Mouse (Mus musculus): ENCODE data around the gene Heatr1. TPM values are rescaled to one million over a fixed set of nuclear protein-coding genes. Genes with fewer than 3 reads are reported as not detected.

The Heatr1 gene
- polyA plus RNA-seq, 1 experiment from 2014 or later: 15.6 TPM

DNA sequence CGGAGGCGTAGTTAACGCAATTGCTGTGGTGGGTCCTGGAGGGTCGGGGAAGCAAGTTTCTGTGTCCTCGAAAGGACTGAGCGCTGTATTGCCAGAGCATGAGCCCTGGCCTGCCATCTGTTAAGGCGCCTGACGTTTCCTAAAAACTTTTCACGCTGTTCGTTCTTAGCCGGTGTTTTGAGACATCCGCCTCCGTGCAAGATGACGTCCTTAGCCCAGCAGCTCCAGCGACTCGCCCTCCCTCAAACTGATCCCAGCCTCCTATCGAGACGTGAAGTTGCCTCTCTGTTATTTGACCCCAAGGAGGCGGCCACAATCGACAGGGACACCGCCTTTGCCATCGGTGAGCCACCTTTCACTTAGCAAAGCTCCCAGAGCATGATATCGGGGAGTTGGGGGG, 744 bp downstream of the Heatr1 start:
- Histone ChIP-seq H3K9me3 (no peaks in the 10 kb centered on the region), H3K4me3 (peak overlapping the region; percentile 90), H3K27me3 (no peaks in the 10 kb centered on the region), H3K4me2 (replicated peaks) (peak overlapping the region; percentile 91), H3K4me1 (peaks cover 14% of the 10 kb centered on the region), H3K27ac (replicated peaks) (peak overlapping the region; percentile 71; the same call in 1 of the 2 replicates), H3K36me3 (peaks cover 26% of the 10 kb centered on the region), H3K9ac (replicated peaks) (peak overlapping the region; percentile 52)
- ATAC-seq (replicated peaks): no peak; the same call in 1 of the 2 replicates
- WGBS: under 1% methylated on average over 23 of the region's 23 CpGs

DNA sequence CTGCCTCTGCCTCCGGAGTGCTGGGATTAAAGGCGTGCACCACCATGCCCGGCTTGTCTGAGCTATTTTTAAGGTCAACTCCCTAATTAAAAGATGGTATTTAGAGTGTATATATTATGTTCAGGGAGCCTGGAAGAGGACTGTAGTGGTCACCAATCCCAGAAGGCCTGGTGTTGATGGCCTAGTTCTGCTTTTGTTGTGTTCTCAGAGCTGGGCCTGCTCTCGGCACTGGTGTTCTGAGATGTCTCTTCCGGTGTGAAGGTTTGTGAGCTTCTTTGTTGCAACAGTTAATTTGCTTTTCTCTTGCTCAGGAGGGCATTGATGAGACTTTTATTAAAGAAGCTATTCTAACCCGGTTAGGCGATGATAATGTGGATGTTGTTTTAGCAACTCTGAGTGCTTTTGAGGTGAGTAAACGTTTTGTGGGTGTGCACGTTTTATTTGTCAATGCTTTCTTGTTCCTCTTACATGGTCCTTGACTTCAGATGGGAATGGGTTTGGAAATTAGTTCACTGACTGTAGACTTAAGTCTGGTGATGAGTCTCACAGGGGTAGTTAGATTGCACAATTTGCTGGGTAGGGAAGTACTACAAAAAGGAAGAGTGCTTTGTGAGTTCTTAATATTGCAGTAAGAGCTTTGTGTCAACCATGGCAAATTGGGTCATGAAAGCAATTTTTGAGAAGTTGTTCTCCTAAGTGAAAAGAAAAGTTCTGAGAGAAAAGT, 13.7 kb downstream of the Heatr1 start:
- Histone ChIP-seq H3K27me3 (no peaks in the 10 kb centered on the region), H3K4me2 (replicated peaks) (no peak overlapping the region), H3K27ac (replicated peaks) (no peak overlapping the region), H3K9ac (replicated peaks) (no peak overlapping the region), H3K4me3 (no peak overlapping the region), H3K9me3 (no peaks in the 10 kb centered on the region), H3K36me3 (peaks cover 56% of the 10 kb centered on the region), H3K4me1 (no peaks in the 10 kb centered on the region)
- WGBS: 68% methylated on average over 9 of the region's 9 CpGs
- ATAC-seq (replicated peaks): no peak

DNA sequence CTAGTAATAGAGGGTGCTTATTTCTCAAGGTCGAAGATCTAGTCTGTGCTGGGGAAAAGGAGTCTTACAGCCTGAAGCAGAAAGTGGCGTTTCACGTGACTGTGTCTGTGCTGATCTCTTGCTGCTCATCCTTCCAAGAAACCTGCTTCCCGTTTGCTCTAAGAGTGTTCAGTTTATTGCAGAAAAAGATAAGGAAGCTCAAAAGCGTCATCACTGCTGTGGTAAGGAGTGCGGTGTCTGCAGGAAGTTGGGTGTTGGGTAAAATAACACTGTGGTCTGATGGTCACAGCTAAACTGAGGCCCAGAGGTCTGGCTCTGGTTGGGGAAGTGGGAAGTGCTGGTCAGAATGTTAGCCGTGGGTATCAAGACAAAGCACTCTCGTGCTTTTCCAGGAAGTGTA, 17.2 kb downstream of the Heatr1 start:
- H3K27ac ChIP-seq (replicated peaks): no peak overlapping the region
- no peak overlapping the region for H3K4me2 ChIP-seq (replicated peaks)
- no peak for ATAC-seq (replicated peaks)
- no peaks in the 10 kb centered on the region for H3K9me3 ChIP-seq
- H3K4me1 ChIP-seq: no peaks in the 10 kb centered on the region
- no peak overlapping the region for H3K9ac ChIP-seq (replicated peaks)
- peaks cover 64% of the 10 kb centered on the region for H3K36me3 ChIP-seq
- no peaks in the 10 kb centered on the region for H3K27me3 ChIP-seq
- H3K4me3 ChIP-seq: no peak overlapping the region
- WGBS: 93% methylated on average over 8 of the region's 8 CpGs

DNA sequence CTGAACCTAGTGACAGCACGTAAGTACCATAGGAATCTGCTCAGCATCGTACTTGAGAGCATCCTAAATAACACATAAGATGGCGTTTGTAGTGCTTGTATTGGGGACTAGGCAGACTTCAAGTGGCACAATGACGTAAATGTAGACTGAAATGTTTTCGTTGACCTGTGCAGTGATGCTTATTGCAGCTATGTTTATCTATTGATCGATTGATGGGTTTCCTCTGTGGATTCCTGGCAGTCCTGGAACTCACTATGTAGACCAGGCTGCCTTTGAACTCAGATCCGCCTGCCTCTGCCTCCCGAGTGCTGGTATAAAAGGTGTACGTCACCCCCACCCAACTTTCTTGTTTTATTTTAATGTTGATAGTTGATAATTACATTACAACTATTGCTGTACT, 25.8 kb downstream of the Heatr1 start:
- Histone ChIP-seq H3K9me3 (no peaks in the 10 kb centered on the region), H3K9ac (replicated peaks) (no peak overlapping the region), H3K4me2 (replicated peaks) (no peak overlapping the region), H3K27me3 (no peaks in the 10 kb centered on the region), H3K27ac (replicated peaks) (no peak overlapping the region), H3K4me3 (no peak overlapping the region), H3K4me1 (no peaks in the 10 kb centered on the region), H3K36me3 (peaks cover 89% of the 10 kb centered on the region)
- WGBS: 96% methylated on average over 9 of the region's 9 CpGs
- no peak for ATAC-seq (replicated peaks)

DNA sequence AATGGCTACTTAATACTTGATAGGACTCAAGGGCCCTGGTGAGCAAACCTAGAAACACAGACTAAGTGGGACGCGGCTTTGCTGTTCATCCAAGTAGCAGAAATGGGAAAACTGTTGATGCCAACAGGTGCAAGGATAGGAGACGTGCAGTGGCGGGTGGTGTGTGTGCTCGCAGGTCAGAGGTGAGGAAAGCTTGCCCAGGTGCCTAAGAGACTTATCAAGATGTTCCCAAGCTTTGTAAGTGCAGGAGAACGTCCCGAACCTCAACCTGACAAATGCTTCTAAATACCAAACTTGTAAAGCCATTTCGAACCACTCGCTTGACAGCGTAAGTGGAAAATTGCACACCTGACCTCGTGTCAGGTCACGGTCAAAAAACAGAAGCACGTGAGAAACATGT, 33.7 kb downstream of the Heatr1 start:
- Histone ChIP-seq H3K36me3 (peaks cover 93% of the 10 kb centered on the region), H3K27me3 (no peaks in the 10 kb centered on the region), H3K9me3 (no peaks in the 10 kb centered on the region), H3K4me2 (replicated peaks) (no peak overlapping the region), H3K27ac (replicated peaks) (no peak overlapping the region), H3K4me1 (no peaks in the 10 kb centered on the region), H3K4me3 (no peak overlapping the region), H3K9ac (replicated peaks) (no peak overlapping the region)
- 91% methylated on average over 13 of the region's 13 CpGs for WGBS
- ATAC-seq (replicated peaks): no peak

DNA sequence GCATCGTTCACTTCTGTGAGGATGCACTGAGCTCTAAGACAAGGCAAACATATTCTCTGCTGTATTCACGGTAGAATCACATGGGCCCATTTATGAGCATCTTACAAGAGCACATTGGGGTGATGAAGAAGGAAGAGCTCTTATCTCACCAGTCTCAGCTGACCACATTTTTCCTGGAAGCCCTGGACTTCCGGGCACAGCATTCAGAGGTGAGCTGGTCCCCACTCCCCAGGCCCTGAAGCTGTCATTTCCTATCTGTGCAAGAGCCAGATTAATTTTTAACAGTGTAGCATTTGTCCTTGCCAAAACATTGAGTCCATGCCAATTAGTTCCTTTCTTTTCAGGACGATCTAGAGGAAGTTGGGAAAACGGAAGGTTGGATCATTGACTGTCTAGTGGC, 39.0 kb downstream of the Heatr1 start:
- Histone ChIP-seq H3K4me3 (no peak overlapping the region), H3K9me3 (no peaks in the 10 kb centered on the region), H3K36me3 (peaks cover 92% of the 10 kb centered on the region), H3K27me3 (no peaks in the 10 kb centered on the region), H3K4me2 (replicated peaks) (no peak overlapping the region), H3K9ac (replicated peaks) (no peak overlapping the region), H3K4me1 (no peaks in the 10 kb centered on the region), H3K27ac (replicated peaks) (no peak overlapping the region)
- ATAC-seq (replicated peaks): no peak
- 92% methylated on average over 5 of the region's 5 CpGs for WGBS

DNA sequence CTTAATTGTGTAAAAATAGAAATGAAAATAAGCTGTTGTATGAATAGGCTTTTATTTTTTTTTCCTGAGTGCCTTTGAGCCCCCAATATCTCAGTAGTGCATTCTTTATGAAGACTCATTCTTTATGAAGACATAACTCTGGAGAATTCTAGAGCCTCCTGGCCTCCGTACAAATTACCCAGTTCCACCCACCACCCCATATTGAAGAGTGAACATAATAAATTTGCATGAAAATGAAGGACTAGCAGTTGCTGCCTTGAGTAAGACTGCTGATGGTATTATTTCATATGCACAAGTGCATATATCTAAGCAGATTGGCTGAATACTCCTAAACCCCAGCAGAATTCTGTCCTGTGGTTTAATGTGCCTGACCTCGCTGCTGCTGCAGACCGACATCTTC, 44.8 kb downstream of the Heatr1 start:
- no peak overlapping the region for H3K27ac ChIP-seq (replicated peaks)
- no peaks in the 10 kb centered on the region for H3K9me3 ChIP-seq
- H3K4me2 ChIP-seq (replicated peaks): no peak overlapping the region
- H3K27me3 ChIP-seq: no peaks in the 10 kb centered on the region
- no peak overlapping the region for H3K4me3 ChIP-seq
- H3K36me3 ChIP-seq: peaks cover 59% of the 10 kb centered on the region
- no peaks in the 10 kb centered on the region for H3K4me1 ChIP-seq
- H3K9ac ChIP-seq (replicated peaks): no peak overlapping the region
- 87% methylated on average over 3 of the region's 3 CpGs for WGBS
- ATAC-seq (replicated peaks): no peak

DNA sequence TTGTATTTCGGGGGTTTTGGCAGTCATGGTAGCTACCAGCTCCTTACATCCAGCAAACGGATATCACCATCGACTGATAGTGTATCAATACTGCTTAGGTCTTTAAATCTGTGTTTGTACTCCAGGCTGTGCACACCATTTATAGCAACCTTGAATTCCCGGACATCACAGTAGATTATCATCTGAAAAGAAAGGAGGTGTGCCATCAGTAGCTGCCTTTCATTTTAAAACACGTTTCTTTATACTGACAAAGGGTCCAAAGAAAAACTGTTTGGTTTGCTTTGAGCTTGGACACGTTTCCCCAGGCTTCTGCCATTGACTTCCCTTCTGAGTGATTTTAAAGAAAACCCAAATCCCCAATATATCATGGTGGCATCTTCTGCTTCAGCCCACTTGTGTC, 46.0 kb downstream of the Heatr1 start:
- H3K27ac ChIP-seq (replicated peaks): no peak overlapping the region
- H3K9ac ChIP-seq (replicated peaks): no peak overlapping the region
- no peak for ATAC-seq (replicated peaks)
- H3K4me1 ChIP-seq: no peaks in the 10 kb centered on the region
- WGBS: 92% methylated on average over 6 of the region's 6 CpGs
- H3K4me3 ChIP-seq: no peak overlapping the region
- peaks cover 47% of the 10 kb centered on the region for H3K36me3 ChIP-seq
- H3K9me3 ChIP-seq: no peaks in the 10 kb centered on the region
- H3K4me2 ChIP-seq (replicated peaks): no peak overlapping the region
- H3K27me3 ChIP-seq: no peaks in the 10 kb centered on the region

DNA sequence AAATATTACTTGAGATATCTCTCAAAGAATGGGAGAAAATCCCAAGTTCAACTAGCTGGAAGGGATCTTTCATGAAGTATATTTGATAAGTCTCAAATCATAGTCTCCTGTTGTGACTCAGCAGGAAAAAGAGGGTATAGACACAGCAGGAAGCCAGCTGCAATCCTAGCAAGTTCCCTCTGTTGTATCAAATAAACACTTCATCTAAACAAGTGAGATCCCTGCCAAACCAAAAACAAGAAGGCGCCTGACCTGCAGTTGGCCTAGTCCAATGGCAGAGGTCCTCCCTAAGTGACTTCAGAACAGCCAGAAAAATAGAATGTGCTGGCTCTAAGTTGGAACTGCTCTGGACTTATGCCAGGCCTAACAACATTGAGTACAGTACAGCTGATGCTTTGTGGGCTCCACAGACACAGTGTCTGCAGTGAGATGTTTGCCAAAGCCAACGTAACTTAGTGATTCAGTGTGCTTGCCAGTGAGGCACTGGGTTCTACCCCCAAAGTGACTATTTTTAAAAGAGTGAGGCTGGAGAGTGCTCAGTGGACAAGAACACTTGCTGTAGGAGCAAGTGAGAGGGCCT, 47.3 kb downstream of the Heatr1 start:
- no peak overlapping the region for H3K4me2 ChIP-seq (replicated peaks)
- H3K9me3 ChIP-seq: no peaks in the 10 kb centered on the region
- H3K9ac ChIP-seq (replicated peaks): no peak overlapping the region
- 0 out of 2 replicates have a peak, but pooled peaks have one; percentile 8 for ATAC-seq (replicated peaks)
- no peak overlapping the region for H3K4me3 ChIP-seq
- WGBS: 66% methylated on average over 2 of the region's 2 CpGs
- H3K36me3 ChIP-seq: peaks cover 38% of the 10 kb centered on the region
- no peaks in the 10 kb centered on the region for H3K27me3 ChIP-seq
- no peak overlapping the region for H3K27ac ChIP-seq (replicated peaks)
- H3K4me1 ChIP-seq: no peaks in the 10 kb centered on the region

DNA sequence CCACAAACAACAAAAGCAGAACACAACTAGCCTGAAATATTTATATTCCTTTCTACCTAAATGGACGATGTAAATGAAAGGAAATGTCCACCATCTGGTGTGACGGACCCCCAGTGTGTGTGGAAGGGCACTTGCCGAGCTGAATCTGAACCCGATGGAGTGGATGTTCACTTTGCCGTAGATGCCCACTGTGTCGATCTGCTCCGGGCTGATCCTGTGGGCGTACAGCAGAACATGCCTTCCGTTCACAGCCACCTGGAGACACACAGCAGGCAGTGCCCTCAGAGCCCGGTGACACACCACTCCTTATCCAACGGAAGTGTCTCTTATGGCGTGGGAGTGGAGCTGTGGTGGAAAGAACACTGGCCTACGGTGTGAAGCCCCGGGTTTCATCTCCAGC, 58.3 kb downstream of the Heatr1 start:
- Histone ChIP-seq H3K27me3 (no peaks in the 10 kb centered on the region), H3K9me3 (no peaks in the 10 kb centered on the region), H3K4me1 (no peaks in the 10 kb centered on the region), H3K4me2 (replicated peaks) (no peak overlapping the region), H3K4me3 (no peak overlapping the region), H3K27ac (replicated peaks) (no peak overlapping the region), H3K9ac (replicated peaks) (no peak overlapping the region), H3K36me3 (no peaks in the 10 kb centered on the region)
- 94% methylated on average over 14 of the region's 14 CpGs for WGBS
- no peak for ATAC-seq (replicated peaks)

DNA sequence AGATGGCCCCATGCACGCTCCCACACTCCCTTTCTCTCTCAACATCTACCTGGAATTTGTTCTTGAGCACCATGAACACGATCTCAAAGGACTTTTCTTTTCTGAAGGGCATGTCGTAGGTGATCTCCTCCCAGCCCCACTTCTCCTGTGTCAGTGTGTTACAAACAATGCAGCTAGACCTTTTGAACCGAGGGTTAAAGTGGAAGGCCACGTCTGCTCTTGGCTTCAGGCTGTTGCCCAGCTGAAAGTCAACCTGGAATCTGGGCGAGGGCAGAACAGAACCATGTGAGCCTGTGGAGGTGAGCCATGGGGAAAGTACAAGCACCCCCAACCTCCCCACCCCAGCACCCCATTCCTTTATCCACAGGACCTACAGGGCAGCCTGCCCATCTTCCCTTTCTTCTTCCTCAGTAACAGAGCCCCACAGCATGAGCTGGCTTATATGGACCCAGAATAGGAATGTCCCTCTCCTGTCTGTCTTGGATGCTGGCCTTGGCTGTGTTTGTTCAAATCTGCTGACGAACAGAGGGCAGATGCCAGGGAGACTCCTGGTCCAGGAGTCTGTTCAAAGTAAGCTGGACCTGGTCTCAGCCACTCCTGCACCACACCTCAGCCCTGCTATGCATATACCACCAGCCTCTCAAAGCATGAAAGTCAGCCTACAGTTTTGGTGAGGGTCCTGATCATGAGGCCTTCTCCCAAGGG, 60.0 kb downstream of the Heatr1 start:
- no peak overlapping the region for H3K9ac ChIP-seq (replicated peaks)
- no peak overlapping the region for H3K4me2 ChIP-seq (replicated peaks)
- no peak overlapping the region for H3K27ac ChIP-seq (replicated peaks)
- WGBS: 79% methylated on average over 7 of the region's 7 CpGs
- no peaks in the 10 kb centered on the region for H3K36me3 ChIP-seq
- H3K9me3 ChIP-seq: no peaks in the 10 kb centered on the region
- H3K4me1 ChIP-seq: peaks cover 3% of the 10 kb centered on the region; the same call in 1 of the 2 replicates
- no peaks in the 10 kb centered on the region for H3K27me3 ChIP-seq
- ATAC-seq (replicated peaks): no peak
- H3K4me3 ChIP-seq: no peak overlapping the region

DNA sequence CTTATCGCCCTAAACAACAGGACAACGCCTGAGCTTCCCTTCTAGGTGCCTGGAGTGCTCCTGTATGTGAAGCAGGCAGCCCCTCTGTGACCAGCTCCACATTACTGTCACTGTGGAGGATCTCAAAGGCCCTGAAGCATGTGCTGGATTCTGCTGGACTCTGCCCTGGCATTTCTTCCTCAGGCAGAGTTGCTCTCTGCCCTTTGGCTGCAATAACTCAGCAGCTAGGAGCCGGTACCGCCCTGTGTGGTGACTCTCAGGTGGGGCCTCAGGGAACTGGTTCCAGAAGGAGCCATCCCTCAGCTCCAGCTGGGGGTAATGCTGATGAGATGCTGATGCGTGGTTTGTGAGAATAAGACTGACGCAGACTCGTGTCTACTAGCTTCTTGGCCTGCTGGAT, 61.9 kb downstream of the Heatr1 start:
- no peak overlapping the region for H3K27ac ChIP-seq (replicated peaks)
- no peaks in the 10 kb centered on the region for H3K9me3 ChIP-seq
- WGBS: 81% methylated on average over 7 of the region's 7 CpGs
- H3K4me3 ChIP-seq: no peak overlapping the region
- H3K9ac ChIP-seq (replicated peaks): no peak overlapping the region
- H3K27me3 ChIP-seq: no peaks in the 10 kb centered on the region
- H3K4me1 ChIP-seq: peaks cover 11% of the 10 kb centered on the region; the same call in 1 of the 2 replicates
- H3K4me2 ChIP-seq (replicated peaks): no peak overlapping the region
- H3K36me3 ChIP-seq: no peaks in the 10 kb centered on the region
- ATAC-seq (replicated peaks): no peak
